Mouse (Mus musculus): ENCODE data around the gene Dok7. TPM values are rescaled to one million over a fixed set of nuclear protein-coding genes. Genes with fewer than 3 reads are reported as not detected.

Gene Dok7
- 0.24 and 0.43 TPM in 2 replicates for polyA plus RNA-seq (2014; fragmentation: Nextera tagmentation; extraction: Ambion mirVana)

DNA sequence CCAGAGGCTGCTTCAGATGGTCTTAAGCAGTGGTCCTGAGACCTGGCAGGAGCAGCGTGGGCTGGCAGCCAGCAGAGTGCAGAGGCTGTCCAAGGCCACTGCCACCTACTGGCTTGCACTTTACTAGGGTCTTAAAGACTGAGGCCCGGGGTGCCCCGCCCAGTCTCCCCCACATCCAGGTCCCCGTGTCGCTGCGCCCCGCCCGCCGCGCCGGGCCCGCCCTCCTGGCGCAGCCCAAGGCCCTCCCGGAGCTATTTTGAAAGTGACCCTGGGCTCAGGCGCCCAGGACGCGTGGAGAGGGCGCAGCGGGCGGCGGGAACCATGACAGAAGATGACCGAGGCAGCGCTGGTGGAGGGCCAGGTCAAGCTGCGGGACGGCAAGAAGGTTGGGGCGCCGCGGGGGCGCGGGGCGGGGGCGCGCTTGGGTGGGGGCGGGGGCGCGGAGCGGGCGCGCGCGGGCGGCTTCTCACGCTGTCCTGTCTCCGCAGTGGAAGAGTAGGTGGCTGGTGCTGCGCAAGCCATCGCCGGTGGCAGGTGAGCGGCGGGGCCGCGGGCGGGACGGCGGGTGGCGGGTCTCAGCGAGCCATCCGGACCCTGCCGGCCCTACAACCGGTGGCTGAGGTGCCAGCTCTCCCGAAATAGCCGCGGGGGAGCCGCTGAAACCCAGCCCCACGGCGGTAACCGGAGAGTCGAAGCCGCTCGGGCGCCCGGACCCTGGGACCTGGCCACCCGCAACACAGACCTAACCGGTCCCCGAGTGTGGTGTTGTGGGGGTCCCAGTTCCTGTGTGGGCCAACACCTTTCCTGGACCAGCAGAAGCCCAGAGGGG lies at the start of gene Dok7:
TSS of gene Dok7 (plus strand) at position 163 of the 829 bp plus-strand sequence.
- ATAC-seq (replicated peaks; ENCODE audit: insufficient number of reproducible peaks, low FRiP score, low TSS enrichment, low read depth) = peak; percentile 53; the same call in 1 of the 2 replicates
- Histone ChIP-seq H3K27me3 (ENCODE audit: control insufficient read depth, insufficient read depth, low read length) (peaks cover 20% of the 10 kb centered on the region), H3K9ac (replicated peaks; ENCODE audit: low read length) (peak within 1 kb of the TSS; percentile 44), H3K4me3 (ENCODE audit: low read depth, low read length) (peak within 1 kb of the TSS; percentile 60), H3K9me3 (replicated peaks; ENCODE audit: control insufficient read depth, low read length) (no peaks in the 10 kb centered on the region), H3K4me1 (ENCODE audit: control insufficient read depth, insufficient read depth, low read length) (no peaks in the 10 kb centered on the region; the same call in 1 of the 2 replicates), H3K36me3 (replicated peaks; ENCODE audit: control insufficient read depth, insufficient read depth, low read depth, low read length) (no peaks in the 10 kb centered on the region), H3K4me2 (ENCODE audit: low read depth, low read length) (peak within 1 kb of the TSS; percentile 98), H3K27ac (replicated peaks; ENCODE audit: low read depth, low read length) (no peak within 1 kb of the TSS)
- DNase-seq (ENCODE audit: low spot score) = peak; percentile 50
- under 1% methylated on average over 61 of the region's 74 CpGs for WGBS

GRCm38 (mm10) chr5:35009163-35009562 lies 47.4 kb upstream of the Dok7 start:
- Histone ChIP-seq H3K27me3 (ENCODE audit: control insufficient read depth, insufficient read depth, low read length) (no peaks in the 10 kb centered on the region), H3K4me1 (ENCODE audit: control insufficient read depth, insufficient read depth, low read length) (no peaks in the 10 kb centered on the region), H3K9me3 (replicated peaks; ENCODE audit: control insufficient read depth, low read length) (no peaks in the 10 kb centered on the region), H3K4me2 (ENCODE audit: low read depth, low read length) (no peak overlapping the region), H3K4me3 (ENCODE audit: low read depth, low read length) (no peak overlapping the region), H3K9ac (replicated peaks; ENCODE audit: low read length) (no peak overlapping the region), H3K36me3 (replicated peaks; ENCODE audit: control insufficient read depth, insufficient read depth, low read depth, low read length) (no peaks in the 10 kb centered on the region; the same call in 1 of the 2 replicates), H3K27ac (replicated peaks; ENCODE audit: low read depth, low read length) (no peak overlapping the region)
- ATAC-seq (replicated peaks; ENCODE audit: insufficient number of reproducible peaks, low FRiP score, low TSS enrichment, low read depth) (no peak), DNase-seq (ENCODE audit: low spot score) (no peak)
- WGBS = 94% methylated on average over 4 of the region's 4 CpGs

DNA sequence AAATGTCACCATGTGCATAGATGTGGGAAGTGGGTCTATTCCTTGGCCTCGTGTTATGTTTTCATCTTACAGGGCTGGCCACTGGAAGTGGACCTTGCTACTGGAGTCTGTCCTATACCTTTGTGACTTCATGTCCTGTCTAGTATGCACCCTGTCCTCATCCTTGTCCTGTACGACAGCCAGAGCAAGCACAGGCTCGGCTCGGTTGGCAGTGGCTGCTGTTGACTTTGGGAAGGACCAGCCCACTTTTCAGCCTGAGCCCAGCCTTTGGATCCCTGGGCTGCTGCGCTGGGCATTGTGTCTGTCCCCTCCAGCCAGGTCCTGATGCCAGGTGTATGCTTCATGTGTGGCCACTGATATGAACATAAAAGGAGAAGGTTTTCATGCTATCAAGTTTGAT lies 45.9 kb upstream of the Dok7 start:
- WGBS = 77% methylated on average over 5 of the region's 5 CpGs
- Histone ChIP-seq H3K4me1 (ENCODE audit: control insufficient read depth, insufficient read depth, low read length) (no peaks in the 10 kb centered on the region), H3K9me3 (replicated peaks; ENCODE audit: control insufficient read depth, low read length) (no peaks in the 10 kb centered on the region), H3K36me3 (replicated peaks; ENCODE audit: control insufficient read depth, insufficient read depth, low read depth, low read length) (no peaks in the 10 kb centered on the region; the same call in 1 of the 2 replicates), H3K9ac (replicated peaks; ENCODE audit: low read length) (no peak overlapping the region), H3K4me2 (ENCODE audit: low read depth, low read length) (no peak overlapping the region), H3K27me3 (ENCODE audit: control insufficient read depth, insufficient read depth, low read length) (no peaks in the 10 kb centered on the region), H3K27ac (replicated peaks; ENCODE audit: low read depth, low read length) (no peak overlapping the region), H3K4me3 (ENCODE audit: low read depth, low read length) (no peak overlapping the region)
- ATAC-seq (replicated peaks; ENCODE audit: insufficient number of reproducible peaks, low FRiP score, low TSS enrichment, low read depth) (no peak), DNase-seq (ENCODE audit: low spot score) (no peak)

DNA sequence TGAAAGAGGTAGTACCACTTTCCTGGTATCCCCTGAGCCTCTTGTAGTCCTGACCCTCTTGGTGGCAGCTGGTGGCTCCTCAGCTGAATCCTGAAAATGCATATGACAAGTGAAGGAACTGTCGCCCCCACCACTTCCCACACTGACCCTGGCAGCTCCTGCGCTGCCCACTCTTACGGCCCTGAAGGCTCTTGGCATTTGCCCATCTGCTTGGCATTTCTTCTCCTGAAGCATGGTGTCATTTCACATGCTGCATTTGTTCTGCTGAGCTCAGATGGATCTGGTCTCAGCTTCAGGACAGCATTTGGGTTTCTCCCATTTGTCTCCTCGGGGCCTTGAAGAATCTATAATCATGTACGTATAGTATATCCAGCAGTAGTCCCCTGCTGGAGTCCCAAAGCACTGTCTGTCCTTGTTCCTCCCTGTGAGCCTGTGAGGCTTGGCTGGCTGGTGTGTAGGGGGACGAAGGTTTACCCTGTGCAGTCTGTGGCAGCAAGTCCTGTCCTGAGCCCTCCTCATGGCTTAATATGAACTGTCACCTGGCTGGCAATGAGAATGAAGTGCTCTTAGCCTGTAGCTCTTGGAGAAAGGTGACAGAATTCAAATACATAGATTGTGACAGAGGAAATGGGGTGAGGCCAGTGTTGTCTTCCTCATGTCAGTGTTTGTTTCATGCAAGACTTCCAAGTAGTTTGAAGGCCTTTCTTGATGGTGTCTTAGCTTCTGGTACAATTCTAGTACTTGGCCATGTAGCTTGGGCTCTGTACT lies 45.2 kb upstream of the Dok7 start:
- Histone ChIP-seq H3K4me1 (ENCODE audit: control insufficient read depth, insufficient read depth, low read length) (no peaks in the 10 kb centered on the region), H3K36me3 (replicated peaks; ENCODE audit: control insufficient read depth, insufficient read depth, low read depth, low read length) (no peaks in the 10 kb centered on the region; the same call in 1 of the 2 replicates), H3K27me3 (ENCODE audit: control insufficient read depth, insufficient read depth, low read length) (no peaks in the 10 kb centered on the region), H3K4me2 (ENCODE audit: low read depth, low read length) (no peak overlapping the region), H3K9ac (replicated peaks; ENCODE audit: low read length) (no peak overlapping the region), H3K4me3 (ENCODE audit: low read depth, low read length) (no peak overlapping the region), H3K9me3 (replicated peaks; ENCODE audit: control insufficient read depth, low read length) (no peaks in the 10 kb centered on the region), H3K27ac (replicated peaks; ENCODE audit: low read depth, low read length) (no peak overlapping the region)
- ATAC-seq (replicated peaks; ENCODE audit: insufficient number of reproducible peaks, low FRiP score, low TSS enrichment, low read depth) (no peak), DNase-seq (ENCODE audit: low spot score) (no peak)
- WGBS = 95% methylated on average over 6 of the region's 6 CpGs

GRCm38 (mm10) chr5:35014036-35014435 lies 42.5 kb upstream of the Dok7 start:
- WGBS = 70% methylated on average over 6 of the region's 6 CpGs
- no peak overlapping the region for H3K4me3 ChIP-seq (ENCODE audit: low read depth, low read length)
- no peaks in the 10 kb centered on the region for H3K9me3 ChIP-seq (replicated peaks; ENCODE audit: control insufficient read depth, low read length)
- H3K27me3 ChIP-seq (ENCODE audit: control insufficient read depth, insufficient read depth, low read length) = no peaks in the 10 kb centered on the region
- H3K4me1 ChIP-seq (ENCODE audit: control insufficient read depth, insufficient read depth, low read length) = no peaks in the 10 kb centered on the region; the same call in 1 of the 2 replicates
- DNase-seq (ENCODE audit: low spot score) = no peak
- H3K4me2 ChIP-seq (ENCODE audit: low read depth, low read length) = no peak overlapping the region
- ATAC-seq (replicated peaks; ENCODE audit: insufficient number of reproducible peaks, low FRiP score, low TSS enrichment, low read depth) = no peak
- no peaks in the 10 kb centered on the region for H3K36me3 ChIP-seq (replicated peaks; ENCODE audit: control insufficient read depth, insufficient read depth, low read depth, low read length)
- no peak overlapping the region for H3K9ac ChIP-seq (replicated peaks; ENCODE audit: low read length)
- H3K27ac ChIP-seq (replicated peaks; ENCODE audit: low read depth, low read length) = no peak overlapping the region

- ATAC-seq (replicated peaks; ENCODE audit: insufficient number of reproducible peaks, low FRiP score, low TSS enrichment, low read depth) (no peak), DNase-seq (ENCODE audit: low spot score) (no peak)
- H3K4me2 ChIP-seq (ENCODE audit: low read depth, low read length) = no peak overlapping the region
- H3K36me3 ChIP-seq (replicated peaks; ENCODE audit: control insufficient read depth, insufficient read depth, low read depth, low read length) = peaks cover 6% of the 10 kb centered on the region
- no peaks in the 10 kb centered on the region for H3K27me3 ChIP-seq (ENCODE audit: control insufficient read depth, insufficient read depth, low read length)
- no peak overlapping the region for H3K27ac ChIP-seq (replicated peaks; ENCODE audit: low read depth, low read length)
- no peaks in the 10 kb centered on the region; the same call in 1 of the 2 replicates for H3K4me1 ChIP-seq (ENCODE audit: control insufficient read depth, insufficient read depth, low read length)
- 80% methylated on average over 9 of the region's 9 CpGs for WGBS
- H3K9me3 ChIP-seq (replicated peaks; ENCODE audit: control insufficient read depth, low read length) = no peaks in the 10 kb centered on the region
- no peak overlapping the region for H3K9ac ChIP-seq (replicated peaks; ENCODE audit: low read length)
- H3K4me3 ChIP-seq (ENCODE audit: low read depth, low read length) = no peak overlapping the region
These were observed 36.8 kb upstream of the Dok7 start for GRCm38 (mm10) chr5:35019673-35020300.

DNA sequence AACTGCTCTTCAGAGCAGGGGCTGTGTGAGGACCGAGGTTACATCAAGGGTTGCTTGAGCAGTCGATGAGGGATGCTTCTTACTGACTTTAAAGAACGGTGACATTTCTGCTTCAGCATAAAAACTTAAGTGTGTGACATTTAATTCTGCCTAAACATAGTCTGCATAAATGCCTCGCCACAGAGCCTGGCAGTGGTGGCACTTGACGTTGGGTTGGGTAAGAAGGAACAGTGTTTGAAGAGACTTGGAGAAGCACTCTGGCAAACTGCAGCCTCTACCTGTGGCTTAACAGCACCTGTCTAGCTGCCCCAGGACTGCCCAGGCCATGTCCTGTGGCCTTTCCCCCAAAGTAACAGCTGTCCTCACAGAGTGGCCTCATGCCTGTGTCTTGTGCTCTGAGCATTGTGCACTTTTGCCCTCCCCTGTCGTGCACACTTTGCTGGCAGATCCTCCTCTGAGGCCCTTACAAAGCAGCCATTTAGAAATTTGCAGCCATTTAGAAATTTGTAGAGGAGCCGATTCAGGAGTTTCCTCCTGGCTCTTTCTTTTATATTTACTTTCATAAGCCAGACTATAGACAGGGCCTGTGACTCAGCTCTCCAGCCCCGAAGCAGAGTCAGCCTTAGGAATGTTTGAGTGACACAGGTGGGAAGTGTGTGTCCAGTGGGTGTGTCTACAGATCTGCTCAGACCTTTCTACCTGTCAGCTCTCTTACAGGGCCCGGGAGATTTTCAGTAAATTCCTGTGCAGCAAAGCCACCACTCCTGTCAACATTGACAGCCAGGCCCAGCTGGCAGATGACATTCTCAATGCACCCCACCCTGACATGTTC lies 35.9 kb upstream of the Dok7 start:
- Histone ChIP-seq H3K9me3 (replicated peaks; ENCODE audit: control insufficient read depth, low read length) (no peaks in the 10 kb centered on the region), H3K36me3 (replicated peaks; ENCODE audit: control insufficient read depth, insufficient read depth, low read depth, low read length) (peaks cover 6% of the 10 kb centered on the region), H3K27me3 (ENCODE audit: control insufficient read depth, insufficient read depth, low read length) (no peaks in the 10 kb centered on the region), H3K4me2 (ENCODE audit: low read depth, low read length) (no peak overlapping the region), H3K27ac (replicated peaks; ENCODE audit: low read depth, low read length) (no peak overlapping the region), H3K4me1 (ENCODE audit: control insufficient read depth, insufficient read depth, low read length) (no peaks in the 10 kb centered on the region; the same call in 1 of the 2 replicates), H3K4me3 (ENCODE audit: low read depth, low read length) (no peak overlapping the region), H3K9ac (replicated peaks; ENCODE audit: low read length) (no peak overlapping the region)
- 76% methylated on average over 9 of the region's 9 CpGs for WGBS
- DNase-seq (ENCODE audit: low spot score) = no peak
- ATAC-seq (replicated peaks; ENCODE audit: insufficient number of reproducible peaks, low FRiP score, low TSS enrichment, low read depth) = no peak
